Mouse (Mus musculus) lung, postnatal 25 days (tissue): ENCODE data around the gene Gm20379.

Experiments
- DNase-seq: peaks from one replicate; pipeline ENCODE4 v3.0.0; 2022; ENCODE audit warnings: low spot score

Gene Gm20379

GRCm38 (mm10) chr13:92336857-92337256 lies 31.1 kb downstream of the Gm20379 start:
- no peak for DNase-seq

DNA sequence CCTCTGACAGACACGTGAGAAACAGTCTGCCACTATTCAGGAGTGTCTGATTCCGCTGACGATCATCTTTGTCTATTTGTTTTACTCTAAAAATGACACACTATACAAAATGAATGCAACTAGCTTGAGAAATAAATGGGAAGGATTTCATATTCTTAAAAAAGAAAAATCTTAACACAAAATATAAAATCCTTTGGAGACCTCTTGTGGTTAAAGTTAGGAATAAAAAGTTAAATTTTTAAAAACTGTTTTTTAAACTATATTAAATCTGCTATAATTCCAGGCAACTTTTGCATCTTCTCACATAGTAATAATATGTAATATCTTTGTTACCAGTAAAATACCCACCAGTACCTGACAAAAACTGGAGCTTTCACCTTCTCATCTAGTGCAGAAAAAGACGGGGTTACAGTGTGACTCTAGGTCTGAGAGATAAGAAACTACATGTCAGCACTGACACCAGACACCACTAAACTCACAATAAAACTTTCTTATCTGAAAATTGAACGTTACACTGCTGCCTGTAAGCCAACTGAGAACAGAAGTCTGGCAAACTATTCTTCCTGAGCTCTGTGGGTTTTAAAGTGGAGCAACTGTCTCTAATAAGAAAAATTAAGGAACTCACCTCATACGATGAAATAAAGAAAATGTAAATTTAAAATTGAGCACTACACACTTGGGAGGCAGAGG lies 32.1 kb downstream of the Gm20379 start:
- DNase-seq, result no peak

DNA sequence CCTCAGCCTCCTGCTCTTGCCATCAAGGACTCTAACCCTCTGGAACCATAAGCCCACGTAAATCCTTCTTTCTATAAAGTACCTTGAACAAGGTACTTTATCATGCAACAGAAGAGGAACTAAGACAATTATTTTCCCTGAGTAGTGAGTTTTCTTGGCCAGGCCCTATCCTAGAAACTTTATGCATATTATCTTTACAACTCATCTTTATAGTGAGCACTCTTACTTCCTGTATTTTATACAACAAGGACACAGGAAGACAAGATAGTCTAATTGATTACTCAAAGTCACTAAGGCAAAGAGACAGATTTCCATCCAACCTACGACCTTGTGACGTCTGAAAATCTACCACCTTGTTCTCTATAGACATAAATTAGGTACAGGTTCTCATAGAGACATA lies 34.0 kb downstream of the Gm20379 start:
- no peak for DNase-seq

DNA sequence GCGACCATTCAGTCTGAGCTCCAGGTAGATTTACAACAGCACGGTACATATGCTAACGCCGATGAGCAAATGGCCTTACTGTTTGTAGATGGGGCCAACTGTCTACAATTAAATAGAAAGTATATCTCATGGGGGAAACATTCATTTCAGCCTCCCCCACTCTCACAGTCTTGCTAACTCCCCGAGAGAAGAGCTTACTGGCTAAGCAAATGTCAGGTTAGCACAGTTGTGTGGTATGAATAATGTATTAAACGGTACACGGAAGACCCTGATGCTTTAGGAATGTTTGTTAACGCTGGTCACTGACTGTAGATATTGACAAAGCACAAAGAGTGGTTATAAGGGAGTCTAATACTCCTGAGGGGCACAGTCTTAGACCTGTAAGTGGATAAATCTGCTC lies 38.3 kb downstream of the Gm20379 start:
- no peak for DNase-seq

DNA sequence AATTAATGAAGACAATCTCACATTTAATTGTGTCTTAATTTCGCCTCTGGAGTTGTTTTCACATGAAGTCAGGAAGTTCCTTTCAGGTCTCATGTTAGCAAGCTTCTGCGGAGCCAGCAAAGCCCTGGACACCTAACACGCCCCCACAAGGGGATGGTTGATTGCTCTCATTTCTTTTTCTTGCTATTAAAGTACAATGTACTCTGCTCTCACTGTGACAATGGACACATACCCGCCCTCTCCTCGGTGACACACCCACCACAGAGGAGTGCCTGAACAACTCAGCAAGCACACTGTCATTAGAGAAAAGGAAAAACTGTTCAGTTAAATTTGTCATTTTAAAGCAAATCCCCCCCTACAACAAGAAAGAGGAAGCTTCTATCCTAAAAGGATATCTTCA lies 40.6 kb downstream of the Gm20379 start:
- DNase-seq, result no peak

DNA sequence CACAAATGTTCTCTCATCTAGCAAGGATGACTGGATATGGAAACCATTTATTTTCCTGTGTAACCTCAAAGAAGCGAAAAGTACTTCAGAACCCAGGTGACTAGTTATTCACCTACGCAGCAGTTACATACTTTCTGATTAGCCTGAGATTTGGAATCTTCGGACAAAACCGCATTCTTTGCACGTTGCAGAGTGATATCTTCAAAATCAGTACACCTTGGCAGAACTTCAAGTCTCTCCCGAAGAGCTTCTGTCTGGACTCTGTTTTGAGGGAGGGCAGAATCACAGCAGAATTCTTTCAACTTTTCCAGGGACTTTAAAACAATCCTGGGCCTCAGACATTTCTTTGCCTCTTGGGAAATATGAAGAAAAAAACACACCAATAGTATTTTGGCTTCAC lies 45.3 kb downstream of the Gm20379 start:
- no peak for DNase-seq

GRCm38 (mm10) chr13:92353956-92354355 lies 48.2 kb downstream of the Gm20379 start:
- DNase-seq, result no peak

GRCm38 (mm10) chr13:92354456-92355271 lies 48.9 kb downstream of the Gm20379 start, which contains the start of the genes Dhfr and Msh3:
Gene Dhfr, plus strand, starts transcription at chr13:92354726.
Gene Msh3, minus strand, starts transcription at chr13:92355003.
- DNase-seq, result peak; percentile 96

GRCm38 (mm10) chr13:92355272-92355643 lies 49.5 kb downstream of the Gm20379 start:
- DNase-seq, result no peak

DNA sequence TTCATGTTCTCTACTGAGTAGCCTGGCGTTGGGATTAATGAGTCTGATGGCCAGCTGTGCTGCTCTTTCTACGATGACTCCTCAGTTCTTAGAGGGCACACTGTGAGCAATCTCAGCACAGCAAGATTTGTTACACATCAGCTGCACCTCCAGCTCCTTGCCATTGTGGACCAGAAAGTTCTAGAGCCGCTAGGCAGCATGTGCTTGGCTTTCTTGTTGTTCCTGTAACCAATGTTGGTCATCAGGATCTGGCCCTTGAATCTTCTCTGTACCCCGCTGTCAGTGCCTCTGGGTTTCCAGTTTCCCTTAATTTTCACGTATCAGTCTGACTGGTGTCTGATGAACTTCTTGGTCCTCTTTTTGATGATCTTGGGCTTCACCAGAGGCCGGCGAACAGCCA lies 50.6 kb downstream of the Gm20379 start:
- no peak for DNase-seq
